Mouse (Mus musculus) embryonic fibroblast, embryonic 13.5 days (primary cell): Measurements from ENCODE around the gene Polr1b.

Experiments
- CTCF ChIP-seq: IDR thresholded peaks from 2 replicates; pipeline ENCODE4 v1.5.1; 2011; ENCODE audit warnings: mild to moderate bottlenecking, control low read depth, low read length, moderate library complexity, borderline replicate concordance; ENCODE audit not compliant: insufficient read depth
- POLR2A ChIP-seq: IDR thresholded peaks from 2 replicates; pipeline ENCODE4 v1.6.1; 2011; ENCODE audit warnings: low read depth, mild to moderate bottlenecking, control low read depth, low read length, moderate library complexity

DNA sequence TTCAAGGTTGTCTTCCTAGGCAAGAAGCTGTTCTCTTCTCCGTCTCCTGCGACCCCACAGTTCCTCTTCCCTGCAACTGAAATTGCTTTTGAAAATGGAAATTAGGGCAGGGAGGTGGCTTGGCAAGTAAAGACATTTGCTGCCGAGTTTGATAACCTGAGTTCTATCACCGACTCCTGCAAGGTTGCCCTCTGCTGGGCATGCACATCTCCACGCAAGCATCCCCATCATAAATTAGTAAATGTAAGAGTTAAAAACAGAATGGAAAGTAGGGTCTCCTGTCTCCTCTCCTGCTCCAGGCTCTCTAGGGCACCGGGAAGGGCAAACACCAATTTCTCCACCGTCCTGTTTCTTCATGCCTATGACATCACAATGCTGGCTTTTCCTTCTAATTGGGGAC lies 31.4 kb downstream of the Polr1b start:
- TF ChIP-seq POLR2A (no peak), CTCF (no peak)
